Mouse (Mus musculus) brain, embryonic 14.5 days (tissue): ENCODE results near the gene Rnase13.

Experiments
- CTCF ChIP-seq: fragments of 200-500 bp; IDR thresholded peaks from 2 replicates; pipeline ENCODE4 v1.5.1; 2012; ENCODE audit warnings: inconsistent platforms, mild to moderate bottlenecking, moderate library complexity, borderline replicate concordance; ENCODE audit not compliant: insufficient read depth, insufficient read length; ENCODE audit errors: extremely low read depth
- POLR2A ChIP-seq: fragments of 200-500 bp; IDR thresholded peaks from 2 replicates; pipeline ENCODE4 v1.6.1; 2012; ENCODE audit warnings: mild to moderate bottlenecking, inconsistent platforms, borderline replicate concordance; ENCODE audit not compliant: poor library complexity, insufficient read depth, insufficient read length, severe bottlenecking; ENCODE audit errors: extremely low read depth

- no peak for TF ChIP-seq CTCF
- TF ChIP-seq POLR2A, result no peak
Observed at GRCm38 (mm10) chr14:51896539-51897170, 25.9 kb downstream of the Rnase13 start.
